In the genomic region with DNA sequence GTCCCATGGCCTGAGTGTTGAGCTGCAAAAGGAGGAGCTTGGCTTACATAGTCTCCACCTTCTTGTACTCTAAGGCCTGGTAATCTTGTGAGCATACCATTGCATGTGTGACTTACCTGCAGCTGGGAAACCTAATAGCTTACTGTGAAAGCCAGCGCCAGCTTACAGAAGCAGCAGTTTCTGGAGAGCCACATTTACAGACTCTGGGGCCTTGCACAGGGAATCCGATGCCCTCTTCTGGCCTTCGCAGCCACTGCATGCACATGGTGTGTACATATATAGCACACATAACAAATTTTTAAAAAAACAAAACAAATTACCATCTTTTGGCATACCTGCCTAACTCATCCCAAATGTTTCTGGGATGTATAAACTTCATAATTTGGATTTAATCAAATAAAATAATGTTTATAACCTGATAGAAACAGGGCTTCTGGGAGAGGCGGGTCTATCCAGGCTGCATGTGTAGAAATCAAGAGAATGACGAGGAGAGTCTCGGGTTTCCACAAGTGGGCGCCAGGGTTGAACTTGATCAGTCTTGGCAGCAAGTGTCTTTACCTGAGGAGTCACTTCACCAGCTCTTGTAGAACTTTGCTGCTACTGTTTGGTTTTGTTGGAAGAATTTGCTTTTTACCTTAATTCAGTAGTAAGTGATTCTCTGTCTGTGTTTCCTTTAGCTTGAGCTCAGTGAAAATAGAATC, we compare ENCODE assay signal across 7 mouse cellular contexts. TPM values are rescaled to one million over a fixed set of nuclear protein-coding genes. Genes with fewer than 3 reads are reported as not detected.
DNase-seq lines count a peak whose midpoint lies in the region; TF ChIP-seq lines count a peak whose summit lies in the region.

No protein-coding gene starts in this region.

- no peak; a peak in 1 of 4 replicates for TF ChIP-seq POLR2A in MEL (IDR thresholded peaks at IDR 0.05; ENCODE audit: control insufficient read depth in 1 of 2, insufficient read depth in 1 of 2, low read depth in 1 of 2, low read length in 2 of 2, poor library complexity in 1 of 2)
- no peak for TF ChIP-seq POLR2A in cortical plate, adult 2 months (IDR thresholded peaks at IDR 0.05; ENCODE audit: extremely low read depth, insufficient read depth, low read length)

- H3K27ac ChIP-seq in MEL (ENCODE audit: control insufficient read depth, low read depth, low read length): no peak overlapping the region
- no peak overlapping the region for H3K27ac ChIP-seq in cortical plate, adult 2 months (ENCODE audit: insufficient read depth, low read length)

- no peak overlapping the region for H3K4me3 ChIP-seq in MEL (ENCODE audit: control insufficient read depth in 1 of 2, insufficient read depth in 1 of 2, low read depth in 2 of 2, low read length in 2 of 2)
- no peak overlapping the region for H3K4me3 ChIP-seq in cortical plate, adult 2 months (ENCODE audit: insufficient read depth, low read length)

- no peaks in the 10 kb centered on the region for H3K4me1 ChIP-seq in MEL (ENCODE audit: control insufficient read depth in 1 of 2, insufficient read depth in 2 of 2, low read length in 2 of 2)
- H3K4me1 ChIP-seq in cortical plate, adult 2 months (ENCODE audit: control insufficient read depth, insufficient read depth, low read length): peaks cover 1% of the 10 kb centered on the region

- H3K79me2 ChIP-seq in MEL (ENCODE audit: control insufficient read depth, insufficient read depth, low read length, poor library complexity): peaks cover 40% of the 10 kb centered on the region

- H3K9ac ChIP-seq in MEL (ENCODE audit: control insufficient read depth, low read depth, low read length, poor library complexity, severe bottlenecking): no peak overlapping the region

- DNase-seq in left cerebral cortex, postnatal 14 days (ENCODE audit: low spot score in 2 of 2): peak; percentile 45 to 46
- no peak for DNase-seq in left cerebral cortex, adult 8-10 months (ENCODE audit: low spot score in 2 of 2)
- DNase-seq in MEL (ENCODE audit: low read depth, low spot score): peak; percentile 71
- peak; percentile 72 to 74 for DNase-seq in kidney, postnatal 4 days
- DNase-seq in retina, postnatal 1 day: peak; percentile 38
- no peak for DNase-seq in neural tube, embryonic 10.5 days (ENCODE audit: extremely low spot score, low spot score)

- TF ChIP-seq CTCF in MEL (IDR thresholded peaks at IDR 0.05 in 2 of 3, conservative IDR thresholded peaks at IDR 0.05 in 1 of 3; ENCODE audit: control insufficient read depth in 1 of 3, insufficient read depth in 1 of 3, low read depth in 2 of 3, low read length in 3 of 3, poor library complexity in 1 of 3, severe bottlenecking in 1 of 3): peak; percentile 56 to 68 (median 59)
- TF ChIP-seq CTCF in cortical plate, adult 2 months (IDR thresholded peaks at IDR 0.05; ENCODE audit: extremely low read depth, insufficient read depth, low read length): peak; percentile 30; the same call in 1 of the 2 replicates

- no peak for TF ChIP-seq EP300 in MEL (IDR thresholded peaks at IDR 0.05; ENCODE audit: low read depth in 1 of 2, low read length in 2 of 2)

- intact Hi-C loops in left cerebral cortex, postnatal 14 days (cut with DNase I): no loop called here

- TF ChIP-seq RAD21 in MEL (IDR thresholded peaks at IDR 0.05; ENCODE audit: low read depth, low read length): peak; percentile 36; the same call in 1 of the 2 replicates

- H3K36me3 ChIP-seq in MEL (ENCODE audit: control insufficient read depth in 1 of 2, insufficient read depth in 2 of 2, low read length in 2 of 2): peaks cover 0 to 75% of the 10 kb centered on the region in 2 experiments; a peak in 3 of 4 replicates

- no peaks in the 10 kb centered on the region for H3K27me3 ChIP-seq in MEL (ENCODE audit: control insufficient read depth in 1 of 2, insufficient read depth in 2 of 2, low read length in 2 of 2)

- H3K9me3 ChIP-seq in MEL (replicated peaks; ENCODE audit: insufficient read depth, low read length): no peaks in the 10 kb centered on the region

TF ChIP-seq in MEL, 35 proteins besides CTCF, POLR2A, EP300 and RAD21:
- TF ChIP-seq MXI1 (IDR thresholded peaks at IDR 0.05; ENCODE audit: low read depth, low read length) (0 out of 2 replicates have a peak, but pooled peaks have one; percentile 39), BHLHE40 (IDR thresholded peaks at IDR 0.05; ENCODE audit: borderline replicate concordance, low read depth, low read length) (no peak), ZC3H11A (IDR thresholded peaks at IDR 0.05; ENCODE audit: low read depth, low read length) (peak; percentile 42), MAX (IDR thresholded peaks at IDR 0.05; ENCODE audit: low read length) (no peak), NELFE (IDR thresholded peaks at IDR 0.05; ENCODE audit: low read depth, low read length) (no peak), MYC (IDR thresholded peaks at IDR 0.05; ENCODE audit: low read depth, low read length) (0 out of 2 replicates have a peak, but pooled peaks have one; percentile 67), SMC3 (IDR thresholded peaks at IDR 0.05; ENCODE audit: low read depth, low read length) (peak; percentile 61)
TF ChIP-seq in MEL: peak in this region for 4.

RNA-seq across cellular contexts. Expression of gene Anp32b, which starts 12.6 kb away (rescaled TPM):
- 10 to 100 TPM; 43.7 to 43.9 TPM for total RNA-seq in left cerebral cortex, postnatal 14 days (2021)
- 10 to 100 TPM; 51.0 to 60.2 (median 55.9) TPM for total RNA-seq in left cerebral cortex, adult 8-10 months (2022)
- 41.1 and 53.7 TPM in 2 replicates for total RNA-seq in MEL (2012; rRNA removed)
- polyA plus RNA-seq in MEL (2012; ENCODE audit: insufficient read depth in 1 of 2, insufficient read length in 2 of 2, low read depth in 1 of 2, low replicate concordance in 2 of 2, missing spikeins in 1 of 2): 100 to 1,000 TPM in 1 of 2 experiments, not detected in 1; 547 TPM
- polyA plus RNA-seq in cortical plate, adult 2 months (2012; rRNA removed): 37.2 and 38.6 TPM in 2 replicates

RNA-seq across cellular contexts. Expression of gene Nans, which starts 25.8 kb away (rescaled TPM):
- total RNA-seq in left cerebral cortex, postnatal 14 days (2021): 10 to 100 TPM; 20.8 to 24.5 TPM
- total RNA-seq in left cerebral cortex, adult 8-10 months (2022): 10 to 100 TPM; 13.1 to 19.7 (median 17.0) TPM
- total RNA-seq in MEL (2012; rRNA removed): 124 and 136 TPM in 2 replicates
- 100 to 1,000 TPM; 182 to 246 TPM for polyA plus RNA-seq in MEL (2012; ENCODE audit: insufficient read depth in 1 of 2, insufficient read length in 2 of 2, low read depth in 1 of 2, low replicate concordance in 2 of 2, missing spikeins in 1 of 2)
- 18.4 and 18.6 TPM in 2 replicates for polyA plus RNA-seq in cortical plate, adult 2 months (2012; rRNA removed)

RNA-seq across cellular contexts. Expression of gene Hemgn, which starts 50.0 kb away (rescaled TPM):
- total RNA-seq in left cerebral cortex, postnatal 14 days (2021): not detected
- total RNA-seq in left cerebral cortex, adult 8-10 months (2022): not detected
- 7.4 and 11.8 TPM in 2 replicates for total RNA-seq in MEL (2012; rRNA removed)
- 10 to 100 TPM in 1 of 2 experiments, not detected in 1; 19.9 TPM for polyA plus RNA-seq in MEL (2012; ENCODE audit: insufficient read depth in 1 of 2, insufficient read length in 2 of 2, low read depth in 1 of 2, low replicate concordance in 2 of 2, missing spikeins in 1 of 2)
- not detected in 2 replicates for polyA plus RNA-seq in cortical plate, adult 2 months (2012; rRNA removed)

Comparison
In these comparisons a context has a peak if more than half of its experiments do, and no peak if none do; other contexts are left out.
1. DNase-seq: peak in left cerebral cortex, postnatal 14 days (2 of 2), MEL (single experiment), kidney, postnatal 4 days (2 of 2) and retina, postnatal 1 day (single experiment); none in left cerebral cortex, adult 8-10 months (0 of 2) and neural tube, embryonic 10.5 days (single experiment).